Mouse (Mus musculus): Measurements from ENCODE around the gene Tgfbr2.

Gene Tgfbr2

GRCm38 (mm10) chr9:116156501-116156900, 18.7 kb downstream of the Tgfbr2 start:
- no peak for DNase-seq (ENCODE audit: low spot score)

DNA sequence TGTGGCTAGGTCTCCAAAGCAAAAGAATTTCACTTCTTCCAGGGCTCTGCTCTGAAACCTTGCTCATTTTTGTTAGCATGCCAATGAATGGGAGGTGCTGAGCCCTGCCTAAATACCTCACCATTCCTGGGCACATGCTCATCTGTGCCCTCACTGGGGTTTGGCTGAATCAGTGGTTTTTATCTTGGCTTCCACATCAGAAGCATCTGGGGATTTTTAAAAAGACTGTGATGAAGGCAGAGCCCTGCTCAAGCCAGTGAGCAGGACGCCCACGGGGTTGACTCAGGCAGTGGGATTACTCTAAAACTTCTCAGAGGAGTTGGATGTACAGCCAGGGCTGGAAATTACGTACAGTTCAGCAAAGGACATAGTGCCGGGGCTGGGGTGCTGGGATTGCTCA, 22.3 kb downstream of the Tgfbr2 start:
- DNase-seq (ENCODE audit: low spot score), result no peak

DNA sequence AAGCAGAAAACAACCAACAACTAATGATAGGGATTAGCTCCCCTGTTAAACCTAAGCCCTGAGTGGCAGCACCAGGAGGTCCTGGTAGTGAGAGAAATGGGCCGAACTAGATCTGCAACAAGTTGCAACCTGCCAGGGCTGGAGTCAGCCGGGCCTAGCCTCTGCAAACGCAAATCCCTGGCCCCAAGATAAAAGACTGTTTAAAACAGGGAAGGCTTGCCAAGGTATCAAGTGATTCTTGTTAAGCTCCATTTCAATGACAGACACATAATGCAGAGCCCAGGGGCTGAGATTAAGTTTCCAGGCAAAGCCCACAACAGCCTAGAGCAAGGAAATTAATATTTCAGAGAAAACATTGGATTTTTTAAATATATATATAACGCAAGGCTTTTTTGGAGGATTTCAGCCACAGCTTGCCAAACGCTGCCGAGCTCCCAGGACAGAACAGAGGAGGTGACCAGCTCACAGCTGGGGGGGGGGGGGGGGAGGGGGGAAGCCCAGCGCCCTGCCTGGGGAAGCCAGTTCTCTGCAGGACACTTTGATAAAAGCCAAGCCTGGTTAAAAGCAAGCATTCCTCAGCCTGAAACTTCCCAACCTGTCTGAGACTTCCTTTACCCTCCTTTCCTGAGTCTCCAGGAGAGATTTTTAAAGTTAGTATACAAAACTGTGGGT, 24.3 kb downstream of the Tgfbr2 start:
- DNase-seq (ENCODE audit: low spot score), result no peak

GRCm38 (mm10) chr9:116148809-116149208, 26.4 kb downstream of the Tgfbr2 start:
- DNase-seq (ENCODE audit: low spot score), result no peak

GRCm38 (mm10) chr9:116146235-116146634, 28.9 kb downstream of the Tgfbr2 start:
- DNase-seq (ENCODE audit: low spot score), result no peak

DNA sequence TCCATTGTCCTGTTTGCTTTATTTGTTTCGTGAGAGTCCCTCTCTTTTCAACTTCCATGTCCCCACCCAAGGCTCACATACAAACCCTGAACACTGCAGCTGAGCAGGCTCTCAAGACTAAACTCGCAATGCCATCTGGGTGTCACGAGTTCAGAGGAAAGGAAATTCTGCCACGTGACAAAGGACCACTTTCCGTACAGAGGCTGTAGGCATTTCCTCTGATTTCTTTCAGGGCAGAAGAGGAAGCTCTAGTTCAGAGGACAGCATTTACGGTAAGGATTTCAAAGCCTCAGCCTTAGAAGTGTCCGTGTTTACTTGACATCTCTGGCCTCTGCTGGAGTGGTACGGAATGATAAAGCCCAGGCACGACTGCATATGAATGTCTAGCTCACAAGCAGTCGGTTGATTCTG, 29.9 kb downstream of the Tgfbr2 start:
- no peak for DNase-seq (ENCODE audit: low spot score)

DNA sequence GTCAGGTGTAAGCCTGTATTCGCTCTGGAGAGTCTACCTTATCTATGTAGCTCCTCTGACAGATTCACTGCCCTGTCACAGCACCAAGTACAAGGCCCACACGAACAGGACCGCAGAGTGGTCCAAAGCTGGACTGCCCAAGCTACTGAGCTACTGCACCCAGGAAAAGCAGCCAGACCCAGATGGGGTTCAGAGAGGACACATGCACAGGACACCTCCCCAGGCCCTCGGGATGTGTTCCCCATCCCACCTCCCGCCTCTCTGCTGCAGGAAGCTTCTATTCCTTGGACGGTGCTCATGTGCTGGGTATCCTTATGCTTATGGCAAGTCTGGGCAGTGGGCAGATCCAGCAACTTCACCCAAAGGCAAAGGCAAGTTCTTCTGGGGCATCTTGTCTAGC, 34.7 kb downstream of the Tgfbr2 start:
- DNase-seq (ENCODE audit: low spot score), result no peak

DNA sequence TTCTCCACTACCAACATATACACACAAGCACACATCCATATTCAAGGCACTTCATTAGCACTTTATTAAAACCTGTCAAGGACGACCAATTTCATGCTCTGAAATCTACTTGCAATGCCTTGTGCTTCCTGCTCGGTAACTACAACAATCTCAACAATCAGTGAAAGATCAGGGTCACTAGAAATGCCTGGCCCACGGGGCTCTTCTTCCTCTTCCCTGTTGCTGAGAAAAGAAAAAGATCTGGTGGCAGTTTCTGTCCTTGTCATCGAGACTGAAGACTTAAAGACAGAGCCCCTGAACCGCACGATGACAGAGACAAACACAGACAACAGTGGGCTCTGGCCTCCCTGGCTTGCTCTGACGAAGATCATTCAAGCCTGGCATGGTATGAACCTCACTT, 35.6 kb downstream of the Tgfbr2 start:
- DNase-seq (ENCODE audit: low spot score), result no peak

- DNase-seq (ENCODE audit: low spot score), result no peak
These were observed 36.5 kb downstream of the Tgfbr2 start for GRCm38 (mm10) chr9:116138595-116139134.

DNA sequence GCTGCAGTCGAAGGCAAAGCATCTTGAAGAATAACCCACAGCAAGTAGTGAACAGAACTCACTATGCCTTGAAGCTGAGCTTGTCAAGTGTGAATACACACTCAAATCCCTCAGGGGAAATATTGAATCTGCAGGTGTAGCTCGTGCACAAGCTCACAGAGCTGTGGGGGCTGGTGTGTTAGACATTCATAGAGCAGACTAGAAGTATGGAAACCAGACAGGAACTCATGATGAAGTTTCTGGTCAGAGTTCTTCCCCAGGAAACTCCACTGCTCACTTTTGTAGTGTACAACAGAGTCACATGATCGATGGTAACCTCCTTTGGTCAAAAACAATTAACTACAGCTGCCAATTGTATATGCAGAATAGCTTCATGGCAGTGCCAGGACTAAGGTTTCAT, 37.5 kb downstream of the Tgfbr2 start:
- no peak for DNase-seq (ENCODE audit: low spot score)

DNA sequence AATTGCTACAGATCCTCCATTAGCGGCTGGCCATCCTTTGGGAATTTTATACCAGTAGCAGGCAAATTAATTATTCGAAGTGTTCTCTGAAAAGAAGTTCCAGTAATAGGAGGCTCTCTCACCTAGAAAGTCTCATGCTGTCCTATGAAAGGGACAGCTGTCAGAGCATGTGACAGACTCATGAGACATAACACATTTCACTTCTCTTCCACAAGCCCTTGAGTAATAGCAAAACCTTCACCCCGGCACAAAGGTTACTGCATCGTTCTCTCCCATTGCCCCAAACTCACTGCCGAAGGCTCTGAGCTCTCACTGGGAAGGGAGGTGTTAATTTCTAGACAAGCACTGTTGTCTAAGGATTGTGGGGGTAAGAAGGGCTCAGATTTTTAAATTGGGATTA, 38.3 kb downstream of the Tgfbr2 start:
- no peak for DNase-seq (ENCODE audit: low spot score)

GRCm38 (mm10) chr9:116136146-116136545, 39.0 kb downstream of the Tgfbr2 start:
- DNase-seq (ENCODE audit: low spot score), result no peak

DNA sequence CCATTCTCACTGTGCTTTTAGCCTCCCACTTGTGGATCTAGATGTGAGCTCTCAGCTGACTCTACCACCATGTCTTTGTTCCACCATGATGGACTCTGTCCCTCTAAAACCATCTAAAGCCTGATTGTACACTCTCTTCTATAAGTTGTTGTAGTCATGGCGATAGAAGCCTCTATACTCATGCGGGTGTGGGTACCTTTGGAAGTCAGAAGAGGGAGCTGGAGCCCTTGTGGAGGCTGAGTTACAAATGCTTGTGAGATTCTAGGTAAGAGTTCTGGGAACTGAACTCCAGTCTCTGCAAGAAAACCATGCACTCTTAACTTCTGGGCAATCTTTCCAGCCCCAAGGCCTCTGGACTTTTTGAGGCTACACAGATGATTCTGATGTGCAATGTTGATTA, 40.7 kb downstream of the Tgfbr2 start:
- DNase-seq (ENCODE audit: low spot score), result no peak

DNA sequence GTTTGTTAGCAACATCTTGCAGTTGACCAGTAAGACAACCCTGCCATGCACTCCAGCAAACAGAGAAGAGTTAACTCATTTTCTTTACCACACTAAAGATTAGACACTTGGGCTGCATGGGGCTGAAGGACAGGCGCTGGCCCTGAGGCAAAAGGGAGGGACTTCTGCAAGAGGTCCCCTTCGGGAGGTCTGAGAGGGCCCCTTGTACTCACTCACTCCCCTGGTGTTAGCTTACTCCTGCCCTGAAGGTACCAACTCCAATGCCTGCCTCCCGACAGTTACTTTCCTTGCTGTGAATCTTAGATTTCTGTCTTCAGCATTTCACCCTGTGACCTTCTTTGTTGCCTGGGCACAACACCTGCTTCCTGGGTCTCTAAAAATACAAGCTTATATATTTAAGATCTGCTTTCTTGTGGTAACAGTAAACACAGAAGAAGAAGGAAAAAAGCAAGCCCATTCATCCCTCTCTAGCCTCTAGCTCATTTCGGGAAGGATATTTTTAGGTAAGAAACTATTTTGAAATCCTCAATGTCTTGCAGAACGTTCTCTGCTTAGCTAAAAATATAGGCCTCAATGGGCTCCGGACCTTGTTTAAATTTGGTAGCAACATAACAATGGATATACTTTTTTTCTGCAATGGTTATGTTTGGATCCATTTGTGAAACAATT, 41.7 kb downstream of the Tgfbr2 start:
- no peak for DNase-seq (ENCODE audit: low spot score)

- no peak for DNase-seq (ENCODE audit: low spot score)
These were observed 46.3 kb downstream of the Tgfbr2 start for GRCm38 (mm10) chr9:116128886-116129285.

- no peak for DNase-seq (ENCODE audit: low spot score)
These were observed 46.8 kb downstream of the Tgfbr2 start for GRCm38 (mm10) chr9:116128311-116128710.

GRCm38 (mm10) chr9:116126494-116126893, 48.7 kb downstream of the Tgfbr2 start:
- DNase-seq (ENCODE audit: low spot score), result no peak

DNA sequence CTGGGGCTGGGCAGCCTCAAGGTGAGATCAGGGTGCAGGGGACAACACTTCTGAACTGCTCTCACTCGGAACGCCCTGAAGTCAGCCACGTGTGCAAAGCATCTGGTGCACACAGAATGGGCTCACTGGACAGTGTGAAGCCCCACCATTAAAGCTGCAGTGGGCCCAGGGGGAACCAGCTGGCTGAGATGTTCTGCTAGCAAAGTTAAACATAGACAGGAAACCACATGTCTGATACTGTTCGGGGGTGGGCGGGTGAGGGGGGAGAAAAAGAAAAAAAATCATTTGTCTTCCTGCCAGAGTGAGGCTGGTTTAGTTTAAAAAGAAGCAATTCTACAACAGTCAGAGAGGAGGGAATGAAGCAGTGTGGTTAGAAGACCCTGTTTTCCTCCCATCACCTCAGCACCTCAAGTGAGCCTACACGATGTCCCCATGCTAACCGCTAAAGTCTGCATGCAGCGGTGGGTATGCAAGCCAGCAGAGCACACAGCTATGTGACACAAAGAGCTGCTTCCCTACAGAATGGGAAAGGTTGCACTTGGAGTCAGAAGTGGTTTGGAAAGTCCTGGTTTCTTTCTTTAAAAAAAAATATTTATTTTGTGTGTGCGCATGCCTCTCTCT, 52.1 kb downstream of the Tgfbr2 start:
- no peak for DNase-seq (ENCODE audit: low spot score)

DNA sequence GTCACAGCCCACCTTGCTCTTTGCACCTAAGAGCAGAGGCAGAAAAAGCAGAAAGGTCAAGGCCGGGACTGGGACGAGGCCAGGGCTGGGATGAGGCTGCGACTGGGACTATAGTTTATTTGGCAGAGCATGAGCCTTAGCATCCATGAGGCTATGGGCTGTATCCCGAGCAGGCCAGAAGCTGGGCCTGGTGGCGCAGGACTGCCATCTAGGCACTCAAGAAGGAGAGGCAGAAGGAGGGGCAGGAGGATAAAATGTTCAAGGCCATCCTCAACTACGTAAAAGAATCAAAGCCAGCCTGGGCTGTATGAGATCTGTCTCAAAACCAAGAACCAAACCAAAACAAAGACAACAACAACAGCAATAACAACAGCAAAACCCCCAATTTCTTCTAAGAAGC, 52.6 kb downstream of the Tgfbr2 start:
- peak; percentile 45 for DNase-seq (ENCODE audit: low spot score)

DNA sequence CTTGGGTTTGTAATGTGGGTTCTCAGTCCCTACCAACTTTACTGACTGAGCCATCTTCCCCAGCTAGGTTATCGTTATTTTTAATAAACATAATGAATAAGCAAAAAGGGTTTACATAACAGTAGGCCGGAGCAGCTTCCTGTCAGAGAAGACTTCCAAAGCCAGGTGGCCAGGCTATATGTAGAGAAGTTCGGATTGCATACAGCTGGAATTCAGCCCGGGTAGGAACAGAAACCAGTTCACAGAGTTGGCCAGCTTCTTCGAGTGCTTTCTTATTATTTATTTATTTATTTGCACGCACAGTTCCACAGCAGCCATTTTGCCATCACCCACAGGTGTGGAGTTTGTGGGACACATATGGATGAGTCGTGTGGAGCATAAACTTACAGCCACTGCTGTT, 53.7 kb downstream of the Tgfbr2 start:
- no peak for DNase-seq (ENCODE audit: low spot score)

DNA sequence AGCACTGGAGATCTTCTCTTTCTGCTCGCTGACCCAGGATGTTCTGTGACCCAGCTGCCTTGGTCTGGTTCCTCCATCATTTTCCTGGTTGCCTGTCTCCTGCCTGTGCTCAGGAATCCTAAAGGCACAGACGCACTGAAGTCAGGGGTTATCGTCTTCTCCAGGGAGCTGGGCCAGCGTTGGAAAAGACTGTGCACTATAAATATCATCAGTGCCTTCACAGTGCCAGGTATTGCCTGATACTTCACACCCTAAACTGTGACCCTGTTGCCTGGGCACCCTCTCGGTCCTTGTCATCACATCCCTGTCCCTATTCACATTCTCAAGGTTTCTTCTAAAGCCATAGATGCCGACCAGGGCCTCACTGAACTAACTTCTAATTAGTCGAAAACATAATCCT, 55.2 kb downstream of the Tgfbr2 start:
- no peak for DNase-seq (ENCODE audit: low spot score)

GRCm38 (mm10) chr9:116118332-116118872, 56.8 kb downstream of the Tgfbr2 start:
- DNase-seq (ENCODE audit: low spot score), result no peak

GRCm38 (mm10) chr9:116115875-116116274, 59.3 kb downstream of the Tgfbr2 start:
- no peak for DNase-seq (ENCODE audit: low spot score)

Data from testis, postnatal 10 days (tissue).